Mouse (Mus musculus) erythroblast, embryonic 14.5 days (primary cell): ENCODE results near the gene Fam227a.

Experiments used
- GATA1 ChIP-seq: IDR thresholded peaks from 2 replicates; pipeline ENCODE4 v1.6.1; 2012; ENCODE audit warnings: low read length, inconsistent platforms, mixed read lengths
- TAL1 ChIP-seq: IDR thresholded peaks from 3 replicates; pipeline ENCODE4 v1.6.1; 2012; ENCODE audit warnings: low read length, inconsistent platforms, mixed read lengths

DNA sequence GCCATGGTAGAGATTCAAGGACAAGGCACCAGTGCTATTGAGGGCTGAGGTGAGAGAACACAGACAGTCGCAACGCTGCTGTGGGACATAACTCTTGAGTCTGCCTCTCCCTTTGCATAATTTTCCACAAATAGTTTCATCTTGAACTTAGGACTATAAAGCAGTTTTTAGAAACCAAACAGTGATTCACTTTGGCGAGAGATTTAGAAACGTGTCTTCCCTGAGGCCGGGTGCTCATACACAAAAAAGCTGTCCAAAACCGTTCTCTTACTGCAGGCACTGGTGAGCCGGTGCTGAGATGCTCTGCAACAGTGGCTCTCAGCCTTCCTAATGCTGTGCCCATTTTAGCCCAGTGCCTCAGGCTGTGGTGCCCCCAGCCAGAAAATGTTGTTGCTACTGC lies 50.5 kb downstream of the Fam227a start:
- TF ChIP-seq TAL1 = no peak
- TF ChIP-seq GATA1 = no peak
